Mouse (Mus musculus) testis, adult 2 months (tissue): ENCODE measurements around the gene Calcrl. TPM values are rescaled to one million over a fixed set of nuclear protein-coding genes. Genes with fewer than 3 reads are reported as not detected.

Experiments used
- H3K27ac ChIP-seq: fragments of 200-500 bp; 2 replicates; pipeline ENCODE4 v1.5.1; 2012; ENCODE audit warnings: low read depth, low read length; ENCODE audit not compliant: control insufficient read depth, insufficient read depth
- H3K27me3 ChIP-seq: fragments of 200-500 bp; 2 replicates; pipeline ENCODE4 v1.6.1; 2012; ENCODE audit warnings: mild to moderate bottlenecking, low read length, moderate library complexity; ENCODE audit not compliant: control insufficient read depth, insufficient read depth
- H3K36me3 ChIP-seq: fragments of 200-500 bp; 2 replicates; pipeline ENCODE4 v1.6.1; 2012; ENCODE audit warnings: mild to moderate bottlenecking, low read length; ENCODE audit not compliant: control insufficient read depth, insufficient read depth
- H3K4me1 ChIP-seq: fragments of 200-500 bp; 2 replicates; pipeline ENCODE4 v1.6.1; 2012; ENCODE audit warnings: low read length; ENCODE audit not compliant: control insufficient read depth, insufficient read depth
- H3K4me3 ChIP-seq: fragments of 200-500 bp; 2 replicates; pipeline ENCODE4 v1.5.1; 2012; ENCODE audit warnings: low read depth, mild to moderate bottlenecking, low read length, moderate library complexity, mixed read lengths; ENCODE audit not compliant: control insufficient read depth
- CTCF ChIP-seq: fragments of 200-500 bp; IDR thresholded peaks from 2 replicates; pipeline ENCODE4 v1.5.1; 2012; ENCODE audit warnings: low read depth, mild to moderate bottlenecking, inconsistent platforms, low read length, moderate library complexity; ENCODE audit not compliant: control insufficient read depth, insufficient read depth, insufficient replicate concordance
- POLR2A ChIP-seq: fragments of 200-500 bp; IDR thresholded peaks from 2 replicates; pipeline ENCODE4 v1.6.1; 2012; ENCODE audit warnings: low read depth, mild to moderate bottlenecking, inconsistent platforms, low read length, moderate library complexity; ENCODE audit not compliant: control insufficient read depth
- polyA plus RNA-seq: library from polyadenylated mRNA; depleted of rRNA; stranded (reverse); fragments of >200 nt; gene quantifications from 2 replicates; pipeline ENCODE4 v1.2.3, GENCODE M21; 2012; rRNA removed

The Calcrl gene
- polyA plus RNA-seq, 1 experiment = 0.42 TPM

DNA sequence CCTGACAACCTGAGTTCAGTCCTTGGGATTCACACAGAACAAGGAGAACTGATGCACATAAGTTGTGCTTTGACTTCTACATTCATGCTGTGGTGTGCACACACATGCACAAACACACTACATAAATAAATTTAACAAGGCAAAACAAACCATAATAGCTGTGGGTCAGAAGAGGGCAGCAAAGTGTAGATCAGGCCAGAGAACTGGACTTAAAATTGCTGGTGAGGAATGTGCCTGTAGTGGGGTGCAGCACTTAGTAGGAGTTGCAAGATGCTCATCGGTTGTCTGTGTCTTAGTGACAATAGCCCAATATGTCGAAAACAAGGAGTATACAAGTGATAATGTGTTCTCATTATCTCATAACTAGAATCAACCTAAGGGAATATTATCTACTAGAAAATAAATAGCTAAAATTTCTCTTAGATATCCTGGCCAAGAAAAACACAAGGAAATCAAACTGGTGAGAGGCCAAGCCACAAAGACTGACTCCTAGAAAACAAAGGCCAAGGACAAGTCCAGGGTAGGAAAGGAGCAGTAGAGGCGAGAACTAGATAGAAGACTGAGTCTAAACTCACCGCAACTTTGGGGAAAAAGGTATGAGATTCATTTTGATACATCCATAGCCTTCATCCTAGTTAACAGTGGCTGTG is 132.7 kb downstream of the Calcrl start:
- Histone ChIP-seq H3K4me3 (no peak overlapping the region), H3K27me3 (no peaks in the 10 kb centered on the region), H3K27ac (no peak overlapping the region), H3K36me3 (no peaks in the 10 kb centered on the region), H3K4me1 (no peaks in the 10 kb centered on the region)
- no peak for TF ChIP-seq POLR2A
- no peak for TF ChIP-seq CTCF

DNA sequence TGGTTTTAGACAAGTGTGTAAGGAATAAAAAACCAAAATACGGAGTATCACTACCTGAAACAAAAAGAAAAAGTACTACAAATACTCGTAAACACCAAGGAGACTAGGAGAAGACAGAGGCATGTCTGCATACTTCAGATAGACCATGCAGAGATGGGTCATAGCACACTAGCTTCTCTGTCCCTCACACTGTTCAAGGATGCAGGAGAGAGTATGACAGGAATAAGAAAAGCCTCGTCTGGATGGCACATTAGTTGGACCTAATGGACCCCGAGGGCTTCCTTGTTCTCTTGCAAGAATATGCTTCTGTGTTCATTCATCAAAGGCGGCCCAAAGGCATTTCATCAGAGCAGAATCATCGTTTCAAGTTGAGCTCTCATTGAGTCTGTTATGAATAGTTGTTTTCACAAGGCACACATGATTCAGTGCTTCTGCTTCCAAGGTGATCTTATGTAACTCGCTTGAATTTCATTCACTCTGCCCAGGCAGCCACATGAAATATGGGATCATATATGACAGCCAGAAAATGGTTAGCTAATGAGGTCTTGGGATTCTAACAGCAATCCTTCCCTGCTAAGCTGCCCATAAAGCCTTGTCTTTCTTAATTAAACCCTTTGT is 136.2 kb downstream of the Calcrl start:
- Histone ChIP-seq H3K27ac (no peak overlapping the region), H3K4me1 (no peaks in the 10 kb centered on the region), H3K4me3 (no peak overlapping the region), H3K36me3 (no peaks in the 10 kb centered on the region), H3K27me3 (no peaks in the 10 kb centered on the region)
- TF ChIP-seq CTCF = no peak

Other genes with a start within 250 kb of the Calcrl start
- gene Tfpi, start 51.4 kb upstream of the Calcrl start, polyA plus RNA-seq = 1.2 and 1.5 TPM in 2 replicates
- gene Ctnnd1, start 225.4 kb upstream of the Calcrl start, polyA plus RNA-seq = 19.9 and 24.3 TPM in 2 replicates
- gene Btbd18, start 233.7 kb upstream of the Calcrl start, polyA plus RNA-seq = 4.1 and 4.2 TPM in 2 replicates
- 13.5 and 16.3 TPM in 2 replicates for gene Selenoh, start 245.4 kb upstream of the Calcrl start, polyA plus RNA-seq